ENCODE assay signal across 8 mouse cellular contexts in genomic region chr12:110888106-110888505, GRCm38 (mm10). TPM values are rescaled to one million over a fixed set of nuclear protein-coding genes. Genes with fewer than 3 reads are reported as not detected.
A peak's percentile ranks its signal among the peaks of the same experiment; 100 is the strongest.
DNase-seq lines count a peak whose midpoint lies in the region; ATAC-seq lines count a peak whose summit lies in the region.

No protein-coding gene starts in this region.

- peak overlapping the region; percentile 86 for H3K4me3 ChIP-seq in kidney, embryonic 16.5 days (ENCODE audit: low read length)
- H3K4me3 ChIP-seq in midbrain, embryonic 16.5 days (ENCODE audit: low read depth, low read length), result peak overlapping the region; percentile 69

- H3K4me2 ChIP-seq in kidney, embryonic 16.5 days (replicated peaks; ENCODE audit: low read depth, low read length), result peak overlapping the region; percentile 73
- H3K4me2 ChIP-seq in midbrain, embryonic 16.5 days (ENCODE audit: low read length), result peak overlapping the region; percentile 82

- H3K27me3 ChIP-seq in kidney, embryonic 16.5 days (ENCODE audit: insufficient read depth, low read length), result no peaks in the 10 kb centered on the region
- H3K27me3 ChIP-seq in midbrain, embryonic 16.5 days (ENCODE audit: control insufficient read depth, insufficient read depth, low read depth, low read length), result no peaks in the 10 kb centered on the region

- no peak overlapping the region for H3K27ac ChIP-seq in kidney, embryonic 16.5 days (ENCODE audit: low read length)
- H3K27ac ChIP-seq in midbrain, embryonic 16.5 days (ENCODE audit: low read length), result no peak overlapping the region

- H3K9me3 ChIP-seq in kidney, embryonic 16.5 days (ENCODE audit: low read length), result no peaks in the 10 kb centered on the region
- no peaks in the 10 kb centered on the region for H3K9me3 ChIP-seq in midbrain, embryonic 16.5 days (replicated peaks; ENCODE audit: control insufficient read depth, low read length, poor library complexity, severe bottlenecking)

- peaks cover 15% of the 10 kb centered on the region for H3K4me1 ChIP-seq in kidney, embryonic 16.5 days (ENCODE audit: insufficient read depth, low read length)
- H3K4me1 ChIP-seq in midbrain, embryonic 16.5 days (ENCODE audit: control insufficient read depth, insufficient read depth, low read length), result peaks cover 22% of the 10 kb centered on the region

- no peak for ATAC-seq in kidney, embryonic 16.5 days (ENCODE audit: low FRiP score, low TSS enrichment)
- no peak for ATAC-seq in midbrain, embryonic 16.5 days

- H3K36me3 ChIP-seq in kidney, embryonic 16.5 days (ENCODE audit: insufficient read depth, low read length), result 0 out of 2 replicates have a peak, but pooled peaks cover 1% of the 10 kb centered on the region
- H3K36me3 ChIP-seq in midbrain, embryonic 16.5 days (ENCODE audit: control insufficient read depth, insufficient read depth, low read length), result peaks cover 3% of the 10 kb centered on the region; the same call in 1 of the 2 replicates

- WGBS in kidney, embryonic 16.5 days, result 29% methylated on average over 12 of the region's 12 CpGs
- WGBS in midbrain, embryonic 16.5 days, result 47% methylated on average over 12 of the region's 12 CpGs

- peak overlapping the region; percentile 90 for H3K9ac ChIP-seq in kidney, embryonic 16.5 days (replicated peaks; ENCODE audit: low read length)
- peak overlapping the region; percentile 62 for H3K9ac ChIP-seq in midbrain, embryonic 16.5 days (ENCODE audit: low read depth, low read length)

- DNase-seq in kidney, adult 8-10 months, result no peak
- DNase-seq in c-Kit-positive CD71-positive TER-119-positive erythroid progenitor cells, embryonic 14.5 days (ENCODE audit: low spot score), result peak; percentile 13
- DNase-seq in induced T-regulatory cell, adult 2 months (ENCODE audit: low read depth), result peak; percentile 63
- no peak for DNase-seq in yolk sac, embryonic 10.5 days (ENCODE audit: low spot score)
- no peak for DNase-seq in ovary, postnatal 10 days (ENCODE audit: low spot score)
- no peak for DNase-seq in adrenal gland, postnatal 10 days

RNA-seq across cellular contexts. Expression of gene Cinp, which starts 0.8 kb away (rescaled TPM):
- polyA plus RNA-seq in kidney, embryonic 16.5 days (2015; fragmentation: Nextera tagmentation; extraction: Ambion mirVana), result 79.9 and 82.9 TPM in 2 replicates
- 84.2 and 90.0 TPM in 2 replicates for polyA plus RNA-seq in midbrain, embryonic 16.5 days (2015; fragmentation: Nextera tagmentation; extraction: Ambion mirVana)
- 10 to 100 TPM; 40.5 to 46.3 TPM for total RNA-seq in adrenal gland, postnatal 10 days (2021)

RNA-seq across cellular contexts. Expression of gene Tecpr2, which starts 1.0 kb away (rescaled TPM):
- polyA plus RNA-seq in kidney, embryonic 16.5 days (2015; fragmentation: Nextera tagmentation; extraction: Ambion mirVana), result 3.6 and 4.5 TPM in 2 replicates
- polyA plus RNA-seq in midbrain, embryonic 16.5 days (2015; fragmentation: Nextera tagmentation; extraction: Ambion mirVana), result 7.9 and 8.4 TPM in 2 replicates
- total RNA-seq in adrenal gland, postnatal 10 days (2021), result 10 to 100 TPM in 1 of 2 experiments, 1 to 10 TPM in 1; 8.9 to 10.3 TPM

RNA-seq across cellular contexts. Expression of gene Zfp839, which starts 38.1 kb away (rescaled TPM):
- 6.4 and 7.1 TPM in 2 replicates for polyA plus RNA-seq in kidney, embryonic 16.5 days (2015; fragmentation: Nextera tagmentation; extraction: Ambion mirVana)
- 3.6 and 4.7 TPM in 2 replicates for polyA plus RNA-seq in midbrain, embryonic 16.5 days (2015; fragmentation: Nextera tagmentation; extraction: Ambion mirVana)
- 10 to 100 TPM; 11.4 to 15.4 TPM for total RNA-seq in adrenal gland, postnatal 10 days (2021)

RNA-seq across cellular contexts. Expression of gene Mok, which starts 47.4 kb away (rescaled TPM):
- polyA plus RNA-seq in kidney, embryonic 16.5 days (2015; fragmentation: Nextera tagmentation; extraction: Ambion mirVana), result 7.2 and 8.2 TPM in 2 replicates
- 16.1 and 17.9 TPM in 2 replicates for polyA plus RNA-seq in midbrain, embryonic 16.5 days (2015; fragmentation: Nextera tagmentation; extraction: Ambion mirVana)
- 1 to 10 TPM; 1.4 to 1.6 TPM for total RNA-seq in adrenal gland, postnatal 10 days (2021)

Comparison
In these comparisons a context has a peak if more than half of its experiments do, and no peak if none do; other contexts are left out.
1. DNase-seq: peak in c-Kit-positive CD71-positive TER-119-positive erythroid progenitor cells, embryonic 14.5 days (single experiment) and induced T-regulatory cell, adult 2 months (single experiment); none in kidney, adult 8-10 months (0 of 2), yolk sac, embryonic 10.5 days (single experiment), ovary, postnatal 10 days (single experiment) and adrenal gland, postnatal 10 days (single experiment).